Mouse (Mus musculus) thymus, adult 2 months (tissue): ENCODE results near the gene Slc37a4. TPM values are rescaled to one million over a fixed set of nuclear protein-coding genes. Genes with fewer than 3 reads are reported as not detected.
A peak's percentile ranks its signal among the peaks of the same experiment; 100 is the strongest.

ENCODE experiments used
- DNase-seq: peaks from one replicate; pipeline ENCODE4 v3.0.0; 2021
- H3K27ac ChIP-seq: fragments of 200-500 bp; 2 replicates; pipeline ENCODE4 v1.5.1; 2012; ENCODE audit warnings: low read length, control low read depth; ENCODE audit not compliant: control insufficient read depth, insufficient read depth
- H3K27me3 ChIP-seq: fragments of 200-500 bp; 2 replicates; pipeline ENCODE4 v1.6.1; 2012; ENCODE audit warnings: mild to moderate bottlenecking, low read length, moderate library complexity, mixed read lengths; ENCODE audit not compliant: control insufficient read depth, insufficient read depth
- H3K36me3 ChIP-seq: fragments of 200-500 bp; 2 replicates; pipeline ENCODE4 v1.6.1; 2012; ENCODE audit warnings: mild to moderate bottlenecking, low read length, moderate library complexity; ENCODE audit not compliant: control insufficient read depth, insufficient read depth
- H3K4me1 ChIP-seq: fragments of 200-500 bp; replicated peaks from 2 replicates; pipeline ENCODE4 v1.6.1; 2012; ENCODE audit warnings: low read length; ENCODE audit not compliant: control insufficient read depth, insufficient read depth
- H3K4me3 ChIP-seq: fragments of 200-500 bp; 2 replicates; pipeline ENCODE4 v1.5.1; 2012; ENCODE audit warnings: mild to moderate bottlenecking, low read length, control low read depth, moderate library complexity; ENCODE audit not compliant: control insufficient read depth, insufficient read depth
- CTCF ChIP-seq: fragments of 200-500 bp; IDR thresholded peaks from 2 replicates; pipeline ENCODE4 v1.5.1; 2012; ENCODE audit warnings: mild to moderate bottlenecking, control low read depth, low read length, moderate library complexity, borderline replicate concordance; ENCODE audit not compliant: control insufficient read depth, poor library complexity, insufficient read depth; ENCODE audit errors: extremely low read depth
- POLR2A ChIP-seq: fragments of 200-500 bp; IDR thresholded peaks from 2 replicates; pipeline ENCODE4 v1.6.1; 2012; ENCODE audit warnings: mild to moderate bottlenecking, low read length, control low read depth, moderate library complexity; ENCODE audit not compliant: control insufficient read depth, poor library complexity, insufficient read depth; ENCODE audit errors: extremely low read depth
- WGBS: fragments of 180-500 bp; shearing (Covaris S2); methylation state at CpG from one replicate; pipeline ENCODE4 v1.1.7; 2018; 5-methylcytosine and 5-hydroxymethylcytosine counted together
- polyA plus RNA-seq: library from polyadenylated mRNA; depleted of rRNA; stranded (reverse); fragments of >200 nt; gene quantifications from 2 replicates; pipeline ENCODE4 v1.2.3, GENCODE M21; 2012; rRNA removed

Gene Slc37a4
- polyA plus RNA-seq: 22.4 and 32.9 TPM in 2 replicates

- Histone ChIP-seq H3K27ac (no peak within 1 kb of the TSS), H3K27me3 (no peaks in the 10 kb centered on the region), H3K36me3 (peaks cover 9% of the 10 kb centered on the region), H3K4me3 (peak within 1 kb of the TSS; percentile 59), H3K4me1 (peaks cover 14% of the 10 kb centered on the region)
- DNase-seq: peak; percentile 86
- under 1% methylated on average over 43 of the region's 43 CpGs for WGBS
- TF ChIP-seq CTCF (0 out of 2 replicates have a peak, but pooled peaks have one; percentile 9), POLR2A (peak; percentile 78)
These were observed at the start of gene Slc37a4 for GRCm38 (mm10) chr9:44396684-44397411. TSS of gene Slc37a4 (plus strand) at chr9:44396852.

DNA sequence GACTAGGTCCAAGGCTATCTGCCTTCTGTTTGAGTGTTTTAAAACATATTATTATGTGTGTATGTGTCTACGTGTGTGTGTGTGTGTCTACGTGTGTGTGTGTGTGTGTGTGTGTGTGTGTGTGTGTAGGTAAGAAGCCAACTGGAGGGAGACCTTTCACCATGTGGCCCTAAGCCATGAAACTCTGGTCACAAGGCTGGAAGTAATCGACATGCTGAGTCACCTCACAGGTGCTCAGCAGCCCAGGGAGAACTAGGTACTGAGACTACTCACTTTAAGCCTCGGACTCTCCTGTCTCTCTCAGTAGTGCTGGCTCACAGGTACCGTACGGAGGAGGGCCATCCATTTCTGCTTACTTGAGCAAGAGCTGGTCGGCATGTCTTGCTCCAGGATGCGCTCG lies 49.5 kb upstream of the Slc37a4 start:
- no peak for DNase-seq
- Histone ChIP-seq H3K27me3 (no peaks in the 10 kb centered on the region), H3K4me3 (no peak overlapping the region), H3K27ac (no peak overlapping the region), H3K4me1 (peaks cover 5% of the 10 kb centered on the region), H3K36me3 (peaks cover 36% of the 10 kb centered on the region)
- TF ChIP-seq POLR2A (no peak), CTCF (no peak)
- 92% methylated on average over 9 of the region's 9 CpGs for WGBS

GRCm38 (mm10) chr9:44347621-44348020 lies 49.0 kb upstream of the Slc37a4 start:
- no peak for TF ChIP-seq CTCF
- TF ChIP-seq POLR2A: no peak
- no peak for DNase-seq
- H3K4me1 ChIP-seq: peaks cover 5% of the 10 kb centered on the region
- no peak overlapping the region for H3K4me3 ChIP-seq
- H3K27me3 ChIP-seq: no peaks in the 10 kb centered on the region
- H3K36me3 ChIP-seq: peaks cover 41% of the 10 kb centered on the region
- WGBS: 84% methylated on average over 4 of the region's 4 CpGs
- no peak overlapping the region for H3K27ac ChIP-seq

DNA sequence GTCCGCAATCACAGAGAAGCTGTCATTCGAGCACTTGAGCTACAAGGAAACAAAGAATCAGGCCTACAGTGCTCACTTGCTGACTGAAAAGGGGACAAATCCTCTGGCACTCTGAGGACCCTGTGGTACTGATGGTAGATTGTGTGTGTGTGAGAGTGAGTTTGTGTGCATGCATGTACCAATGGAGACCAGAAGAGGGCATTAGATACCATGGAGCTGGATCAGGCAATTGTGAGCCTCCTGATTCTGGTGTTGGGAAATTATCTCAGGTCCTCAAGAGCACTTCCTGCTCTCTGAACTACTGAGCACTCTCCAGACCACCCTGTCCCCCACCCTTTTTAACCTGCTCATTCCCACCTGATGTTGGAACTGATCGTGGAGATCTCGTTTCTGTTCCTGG lies 48.1 kb upstream of the Slc37a4 start:
- WGBS: 98% methylated on average over 4 of the region's 4 CpGs
- H3K36me3 ChIP-seq: peaks cover 50% of the 10 kb centered on the region

DNA sequence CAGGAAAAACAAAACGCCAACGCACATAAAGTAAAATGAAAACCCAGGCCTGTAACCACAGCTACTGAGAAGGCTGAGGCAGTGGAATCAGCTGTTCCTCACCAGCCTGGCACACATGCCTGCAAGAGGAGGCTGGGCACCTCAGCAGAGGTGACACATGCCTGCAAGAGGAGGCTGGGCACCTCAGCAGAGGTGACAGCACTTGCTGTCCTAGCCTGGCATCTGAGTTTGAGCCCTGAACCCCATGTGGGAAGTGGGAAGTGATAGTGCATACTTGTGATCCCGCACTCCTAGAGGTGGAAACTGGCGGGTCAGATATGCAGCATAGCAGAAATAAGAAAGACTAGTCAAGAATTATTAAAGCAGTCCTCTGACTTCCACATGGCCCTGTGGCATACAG lies 45.3 kb upstream of the Slc37a4 start:
- Histone ChIP-seq H3K4me1 (no peaks in the 10 kb centered on the region), H3K27ac (no peak overlapping the region), H3K4me3 (no peak overlapping the region), H3K27me3 (no peaks in the 10 kb centered on the region), H3K36me3 (peaks cover 79% of the 10 kb centered on the region)
- DNase-seq: no peak
- TF ChIP-seq POLR2A: no peak
- no peak for TF ChIP-seq CTCF
- WGBS: 98% methylated on average over 4 of the region's 4 CpGs

More for the DNA sequence above, 48.1 kb upstream of the Slc37a4 start:
- Histone ChIP-seq H3K4me1 (peaks cover under 1% of the 10 kb centered on the region), H3K27ac (no peak overlapping the region), H3K27me3 (no peaks in the 10 kb centered on the region), H3K4me3 (no peak overlapping the region)
- no peak for TF ChIP-seq CTCF
- no peak for TF ChIP-seq POLR2A
- DNase-seq: no peak

- 98% methylated on average over 10 of the region's 10 CpGs for WGBS
- no peak overlapping the region for H3K27ac ChIP-seq
- no peak for TF ChIP-seq POLR2A
- no peak for TF ChIP-seq CTCF
- no peaks in the 10 kb centered on the region for H3K27me3 ChIP-seq
- peaks cover 3% of the 10 kb centered on the region for H3K4me1 ChIP-seq
- no peak for DNase-seq
- H3K36me3 ChIP-seq: peaks cover 86% of the 10 kb centered on the region
- H3K4me3 ChIP-seq: no peak overlapping the region
These were observed 44.3 kb upstream of the Slc37a4 start for GRCm38 (mm10) chr9:44352337-44352736.
